Mouse (Mus musculus): ENCODE measurements at regions not wholly inside any gene's neighbourhood (a gene's known extent, or its start where the extent isn't known, plus 50 kb on each side); places are given as distances from the start of the nearest gene placed in this dataset.

GRCm38 (mm10) chr3:39705610-39706009 is 818.9 kb downstream of the Fat4 start:
- 77% methylated on average over 1 of the region's 1 CpGs for WGBS
- no peaks in the 10 kb centered on the region for H3K27me3 ChIP-seq (ENCODE audit: insufficient read depth, poor library complexity, severe bottlenecking)
- no peak overlapping the region for H3K27ac ChIP-seq
- no peak overlapping the region for H3K4me3 ChIP-seq
- DNase-seq (ENCODE audit: low spot score): no peak
- H3K4me1 ChIP-seq: no peaks in the 10 kb centered on the region
- H3K9me3 ChIP-seq: peaks cover 2% of the 10 kb centered on the region; the same call in 1 of the 2 replicates
- H3K36me3 ChIP-seq: 0 out of 2 replicates have a peak, but pooled peaks cover 4% of the 10 kb centered on the region

GRCm38 (mm10) chr3:39712795-39713709 is 818.0 kb upstream of the Intu start:
- 79% methylated on average over 13 of the region's 13 CpGs for WGBS

GRCm38 (mm10) chr3:39714056-39714592 is 817.0 kb upstream of the Intu start:
- Histone ChIP-seq H3K36me3 (no peaks in the 10 kb centered on the region), H3K27me3 (ENCODE audit: insufficient read depth, poor library complexity, severe bottlenecking) (no peaks in the 10 kb centered on the region), H3K4me3 (no peak overlapping the region), H3K9me3 (no peaks in the 10 kb centered on the region), H3K4me1 (no peaks in the 10 kb centered on the region), H3K27ac (no peak overlapping the region)
- no peak for DNase-seq (ENCODE audit: low spot score)
- WGBS: 71% methylated on average over 5 of the region's 5 CpGs

More at GRCm38 (mm10) chr3:39712795-39713709, 818.0 kb upstream of the Intu start:
- no peaks in the 10 kb centered on the region for H3K27me3 ChIP-seq (ENCODE audit: insufficient read depth, poor library complexity, severe bottlenecking)
- DNase-seq (ENCODE audit: low spot score): no peak
- H3K27ac ChIP-seq: no peak overlapping the region
- H3K36me3 ChIP-seq: no peaks in the 10 kb centered on the region
- H3K4me3 ChIP-seq: no peak overlapping the region
- no peaks in the 10 kb centered on the region for H3K4me1 ChIP-seq
- H3K9me3 ChIP-seq: no peaks in the 10 kb centered on the region

- 77% methylated on average over 11 of the region's 11 CpGs for WGBS
Observed at GRCm38 (mm10) chr3:39718946-39719545, 812.0 kb upstream of the Intu start.

GRCm38 (mm10) chr3:39725755-39726154 is 805.3 kb upstream of the Intu start:
- no peaks in the 10 kb centered on the region for H3K9me3 ChIP-seq
- no peaks in the 10 kb centered on the region for H3K27me3 ChIP-seq (ENCODE audit: insufficient read depth, poor library complexity, severe bottlenecking)
- no peaks in the 10 kb centered on the region for H3K36me3 ChIP-seq
- H3K4me3 ChIP-seq: no peak overlapping the region
- DNase-seq (ENCODE audit: low spot score): no peak
- H3K4me1 ChIP-seq: no peaks in the 10 kb centered on the region
- 81% methylated on average over 3 of the region's 3 CpGs for WGBS
- H3K27ac ChIP-seq: no peak overlapping the region

More at GRCm38 (mm10) chr3:39718946-39719545, 812.0 kb upstream of the Intu start:
- Histone ChIP-seq H3K27me3 (ENCODE audit: insufficient read depth, poor library complexity, severe bottlenecking) (no peaks in the 10 kb centered on the region), H3K9me3 (no peaks in the 10 kb centered on the region), H3K27ac (no peak overlapping the region), H3K36me3 (no peaks in the 10 kb centered on the region), H3K4me1 (no peaks in the 10 kb centered on the region), H3K4me3 (no peak overlapping the region)
- no peak for DNase-seq (ENCODE audit: low spot score)

GRCm38 (mm10) chr3:39736639-39737038 is 794.4 kb upstream of the Intu start:
- Histone ChIP-seq H3K27ac (no peak overlapping the region), H3K4me1 (peaks cover 9% of the 10 kb centered on the region; the same call in 1 of the 2 replicates), H3K4me3 (no peak overlapping the region), H3K27me3 (ENCODE audit: insufficient read depth, poor library complexity, severe bottlenecking) (no peaks in the 10 kb centered on the region), H3K36me3 (no peaks in the 10 kb centered on the region), H3K9me3 (no peaks in the 10 kb centered on the region)
- 21% methylated on average over 1 of the region's 1 CpGs for WGBS
- DNase-seq (ENCODE audit: low spot score): no peak

GRCm38 (mm10) chr3:39745947-39746346 is 785.1 kb upstream of the Intu start:
- H3K27ac ChIP-seq: no peak overlapping the region
- H3K9me3 ChIP-seq: no peaks in the 10 kb centered on the region
- 85% methylated on average over 2 of the region's 2 CpGs for WGBS
- DNase-seq (ENCODE audit: low spot score): no peak
- peaks cover under 1% of the 10 kb centered on the region; the same call in 1 of the 2 replicates for H3K4me1 ChIP-seq
- H3K4me3 ChIP-seq: no peak overlapping the region
- no peaks in the 10 kb centered on the region for H3K36me3 ChIP-seq
- no peaks in the 10 kb centered on the region for H3K27me3 ChIP-seq (ENCODE audit: insufficient read depth, poor library complexity, severe bottlenecking)

- Histone ChIP-seq H3K27me3 (ENCODE audit: insufficient read depth, poor library complexity, severe bottlenecking) (no peaks in the 10 kb centered on the region), H3K27ac (no peak overlapping the region), H3K4me3 (no peak overlapping the region), H3K9me3 (no peaks in the 10 kb centered on the region), H3K36me3 (no peaks in the 10 kb centered on the region), H3K4me1 (no peaks in the 10 kb centered on the region)
- WGBS: 87% methylated on average over 6 of the region's 6 CpGs
- no peak for DNase-seq (ENCODE audit: low spot score)
Observed at GRCm38 (mm10) chr3:39768981-39769568, 762.0 kb upstream of the Intu start.

- WGBS: 40% methylated on average over 7 of the region's 7 CpGs
- no peak overlapping the region for H3K4me3 ChIP-seq
- H3K9me3 ChIP-seq: no peaks in the 10 kb centered on the region
- no peak for DNase-seq (ENCODE audit: low spot score)
- no peaks in the 10 kb centered on the region for H3K36me3 ChIP-seq
- peaks cover 45% of the 10 kb centered on the region for H3K4me1 ChIP-seq
- H3K27ac ChIP-seq: no peak overlapping the region; the same call in 1 of the 2 replicates
- no peaks in the 10 kb centered on the region for H3K27me3 ChIP-seq (ENCODE audit: insufficient read depth, poor library complexity, severe bottlenecking)
Observed at GRCm38 (mm10) chr3:39776278-39777039, 754.6 kb upstream of the Intu start.

GRCm38 (mm10) chr3:39779690-39780218 is 751.3 kb upstream of the Intu start:
- peak; percentile 89 for DNase-seq (ENCODE audit: low spot score)
- no peaks in the 10 kb centered on the region for H3K27me3 ChIP-seq (ENCODE audit: insufficient read depth, poor library complexity, severe bottlenecking)
- H3K27ac ChIP-seq: peak overlapping the region; percentile 79
- H3K36me3 ChIP-seq: no peaks in the 10 kb centered on the region
- H3K4me1 ChIP-seq: peaks cover 39% of the 10 kb centered on the region
- H3K9me3 ChIP-seq: no peaks in the 10 kb centered on the region
- H3K4me3 ChIP-seq: peak overlapping the region; percentile 18; the same call in 1 of the 2 replicates
- WGBS: 22% methylated on average over 6 of the region's 6 CpGs

GRCm38 (mm10) chr3:39780270-39780669 is 750.8 kb upstream of the Intu start:
- Histone ChIP-seq H3K4me3 (peak overlapping the region; percentile 18; the same call in 1 of the 2 replicates), H3K27me3 (ENCODE audit: insufficient read depth, poor library complexity, severe bottlenecking) (no peaks in the 10 kb centered on the region), H3K9me3 (no peaks in the 10 kb centered on the region), H3K36me3 (no peaks in the 10 kb centered on the region), H3K4me1 (peaks cover 38% of the 10 kb centered on the region), H3K27ac (peak overlapping the region; percentile 79)
- DNase-seq (ENCODE audit: low spot score): no peak
- WGBS: 27% methylated on average over 5 of the region's 5 CpGs

- Histone ChIP-seq H3K9me3 (no peaks in the 10 kb centered on the region), H3K27me3 (ENCODE audit: insufficient read depth, poor library complexity, severe bottlenecking) (no peaks in the 10 kb centered on the region), H3K4me3 (no peak overlapping the region), H3K36me3 (no peaks in the 10 kb centered on the region), H3K27ac (no peak overlapping the region), H3K4me1 (peaks cover 10% of the 10 kb centered on the region)
- no peak for DNase-seq (ENCODE audit: low spot score)
- 65% methylated on average over 2 of the region's 2 CpGs for WGBS
Observed at GRCm38 (mm10) chr3:39784901-39785300, 746.2 kb upstream of the Intu start.

Measured in heart, embryonic 10.5 days (tissue).